Mouse (Mus musculus): Measurements from ENCODE around the gene Bbof1. TPM values are rescaled to one million over a fixed set of nuclear protein-coding genes. Genes with fewer than 3 reads are reported as not detected.

Gene Bbof1
- total RNA-seq, 2 experiments from 2014 or later, result 1.9 TPM

DNA sequence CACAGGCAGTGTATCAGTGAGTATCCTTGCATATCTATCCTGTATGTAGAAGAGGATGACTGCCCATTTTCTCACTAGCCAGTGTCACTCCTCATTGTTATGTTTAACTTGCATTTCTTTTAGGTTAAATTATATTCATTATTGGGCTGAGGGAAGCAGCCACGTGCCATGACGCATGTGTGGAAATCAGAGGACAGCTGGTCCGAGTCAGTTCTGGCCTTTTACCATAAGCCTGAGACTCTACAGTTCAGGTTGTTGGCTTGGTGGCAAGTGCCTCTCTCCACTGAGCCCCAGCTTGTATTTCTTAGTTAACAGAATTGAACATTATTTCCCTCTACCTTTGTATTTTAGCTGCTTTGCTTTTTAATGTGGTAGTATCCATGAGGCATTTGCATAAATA, 48.0 kb downstream of the Bbof1 start:
- intact Hi-C loops (cut with DNase I), result no loop called here

DNA sequence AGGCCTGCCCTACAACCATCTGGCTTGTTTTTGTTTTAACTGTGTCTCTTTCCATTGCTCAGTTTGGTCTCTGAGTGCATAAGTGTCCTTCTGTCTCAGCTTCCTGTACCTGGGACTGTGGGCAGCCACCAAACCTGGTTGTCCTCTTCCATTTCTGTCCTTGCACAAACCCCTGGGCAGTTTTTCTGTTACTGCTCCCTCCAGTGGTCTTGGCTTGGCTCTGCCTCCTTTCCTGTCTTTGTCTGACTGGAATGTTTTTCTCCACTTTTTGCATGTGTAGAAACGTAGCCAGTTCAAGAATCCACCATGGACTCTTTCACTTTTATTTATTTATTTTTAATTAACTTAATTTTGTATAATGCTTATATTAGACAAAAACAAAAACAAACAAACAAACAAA, 51.0 kb downstream of the Bbof1 start:
- peak in 1 of 2 experiments; percentile 14 for DNase-seq
- intact Hi-C loops (cut with DNase I), result no loop called here

More for the DNA sequence above, 48.0 kb downstream of the Bbof1 start:
- no peak for DNase-seq

DNA sequence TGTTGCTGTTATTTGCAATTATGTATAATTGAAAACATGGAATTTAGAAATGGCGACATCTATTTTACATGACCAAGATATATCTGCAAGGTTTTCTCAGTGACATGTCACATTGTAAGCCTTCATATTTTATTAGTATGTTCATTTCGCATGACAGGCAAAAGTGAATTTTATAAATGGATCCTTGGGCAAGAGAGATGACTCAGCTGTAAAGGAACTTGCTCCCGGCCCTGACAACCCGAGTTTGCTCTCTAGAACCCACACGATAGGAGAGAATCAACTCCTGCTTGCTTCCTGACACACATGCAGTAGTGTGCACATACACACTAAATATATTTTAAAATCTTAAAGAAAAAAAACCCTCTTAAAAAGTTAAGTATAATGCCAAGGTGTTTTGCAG, 52.5 kb downstream of the Bbof1 start:
- DNase-seq, result no peak
- intact Hi-C loops (cut with DNase I), result no loop called here

DNA sequence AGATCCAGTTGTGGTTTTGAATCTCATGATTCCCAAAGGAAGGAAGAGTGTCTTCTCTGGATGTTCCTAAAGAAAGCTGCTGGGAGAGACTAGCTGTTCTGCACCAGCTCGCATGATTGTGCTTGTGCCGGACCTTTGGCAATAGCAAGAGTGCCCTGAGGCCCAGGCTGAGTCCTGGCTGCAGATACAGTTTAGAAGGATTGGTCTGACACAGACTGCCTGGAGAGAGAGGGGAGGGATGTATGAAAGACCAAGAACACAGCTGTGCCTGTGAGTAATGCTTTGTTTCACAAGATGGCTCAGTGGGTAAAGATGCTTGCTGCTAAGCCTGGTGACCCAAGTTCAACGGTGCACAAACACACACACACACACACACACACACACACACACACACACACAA, 54.0 kb downstream of the Bbof1 start:
- intact Hi-C loops (cut with DNase I), result no loop called here
- DNase-seq, result no peak

DNA sequence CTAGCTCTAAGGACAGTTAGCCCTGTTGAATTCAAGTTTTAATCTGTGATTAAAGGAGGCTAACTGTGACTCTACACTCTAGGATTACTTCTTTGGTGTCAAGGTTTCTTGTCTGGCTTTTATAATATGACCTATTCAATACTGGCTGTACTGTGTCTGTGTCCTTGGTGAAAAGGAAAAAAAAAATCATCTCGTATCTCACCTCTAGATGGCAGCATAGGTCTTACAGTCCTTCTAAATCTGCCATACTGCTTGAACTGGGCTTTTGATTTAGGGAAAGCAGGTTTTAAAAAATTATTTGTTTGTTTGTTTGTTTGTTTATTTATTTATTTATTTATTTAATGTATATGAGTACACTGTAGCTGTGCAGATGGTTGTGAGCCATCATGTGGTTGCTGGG, 59.8 kb downstream of the Bbof1 start:
- intact Hi-C loops (cut with DNase I), result loop anchor here (1.0 to 5.0 kb wide), 2 partner anchors 121 to 289 kb away; no protein-coding TSS in a partner anchor
- DNase-seq, result peak; percentile 26 to 53

GRCm38 (mm10) chr12:84478937-84479336, 70.1 kb downstream of the Bbof1 start:
- intact Hi-C loops (cut with DNase I), result no loop called here
- no peak for DNase-seq

GRCm38 (mm10) chr12:84481251-84481650, 72.4 kb downstream of the Bbof1 start:
- DNase-seq, result no peak
- intact Hi-C loops (cut with DNase I), result no loop called here

- intact Hi-C loops (cut with DNase I), result no loop called here
These were observed 74.1 kb downstream of the Bbof1 start for GRCm38 (mm10) chr12:84482778-84483585.

GRCm38 (mm10) chr12:84487324-84488056, 78.6 kb downstream of the Bbof1 start:
- peak; percentile 40 to 62 for DNase-seq
- intact Hi-C loops (cut with DNase I), result no loop called here

More at GRCm38 (mm10) chr12:84482778-84483585, 74.1 kb downstream of the Bbof1 start:
- no peak for DNase-seq

Other genes with a start within 250 kb of the Bbof1 start
- gene Elmsan1, start 190.2 kb upstream of the Bbof1 start, total RNA-seq (2021), result 10 to 100 TPM; 19.5 to 20.3 TPM
- gene Ptgr2, start 123.8 kb upstream of the Bbof1 start, total RNA-seq (2021), result 100 to 1,000 TPM; 155 to 176 TPM
- 10 to 100 TPM; 33.6 to 34.8 TPM for gene Zfp410, start 92.2 kb upstream of the Bbof1 start, total RNA-seq (2021)
- gene Coq6, start 47.4 kb upstream of the Bbof1 start, total RNA-seq (2021), result 10 to 100 TPM; 89.2 to 93.1 TPM
- gene Fam161b, start 47.2 kb upstream of the Bbof1 start, total RNA-seq (2021), result 1 to 10 TPM; 5.7 to 6.1 TPM
- gene Entpd5, start within 50 bp of the Bbof1 start, total RNA-seq (2021), result 10 to 100 TPM; 50.0 to 58.4 TPM
- gene Rnf113a2, start 8.1 kb downstream of the Bbof1 start, total RNA-seq (2021), result 10 to 100 TPM; 10.7 TPM
- 10 to 100 TPM; 59.7 to 66.2 TPM for gene Aldh6a1, start 41.9 kb downstream of the Bbof1 start, total RNA-seq (2021)
- 1 to 10 TPM; 8.0 to 9.1 TPM for gene Lin52, start 42.4 kb downstream of the Bbof1 start, total RNA-seq (2021)
- gene Vsx2, start 160.7 kb downstream of the Bbof1 start, total RNA-seq (2021), result not detected
- 1 to 10 TPM; 5.8 to 7.3 TPM for gene Abcd4, start 208.3 kb downstream of the Bbof1 start, total RNA-seq (2021)
- not detected for gene Vrtn, start 231.9 kb downstream of the Bbof1 start, total RNA-seq (2021)